Mouse (Mus musculus) spleen, postnatal 4 days (tissue): ENCODE measurements at regions not wholly inside any gene's neighbourhood (a gene's known extent, or its start where the extent isn't known, plus 50 kb on each side); places are given as distances from the start of the nearest gene placed in this dataset.
"Not testable (repeated sequence)": the region's sequence is repeated elsewhere in the genome, so short reads cannot be mapped to it uniquely, and the experiment has no call there.

Experiments
- DNase-seq, 2 experiments: peaks; one replicate each; pipeline ENCODE4 v3.0.0; 2022; ENCODE audit warnings: low spot score in 2 of 2

DNA sequence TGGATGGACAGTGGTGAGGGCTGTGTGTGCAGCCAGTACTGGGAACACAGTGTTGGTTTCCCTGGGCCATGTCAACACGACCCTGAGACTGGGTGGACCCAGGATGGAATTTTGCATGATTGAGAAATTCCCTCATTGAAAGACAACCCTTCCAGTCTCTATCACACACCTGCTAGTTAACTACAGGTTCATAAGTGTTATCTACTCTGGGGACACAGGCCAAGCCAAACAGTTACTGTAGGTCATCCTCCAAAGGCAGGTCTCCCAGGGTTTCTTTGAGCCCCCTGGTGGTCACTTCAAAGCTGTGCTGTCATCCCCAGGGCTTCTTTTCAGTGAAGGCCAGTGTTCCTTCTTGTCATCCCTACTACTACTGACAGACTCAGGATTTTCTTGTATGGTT, 276.7 kb downstream of the Cyp26b1 start:
- no peak for DNase-seq

DNA sequence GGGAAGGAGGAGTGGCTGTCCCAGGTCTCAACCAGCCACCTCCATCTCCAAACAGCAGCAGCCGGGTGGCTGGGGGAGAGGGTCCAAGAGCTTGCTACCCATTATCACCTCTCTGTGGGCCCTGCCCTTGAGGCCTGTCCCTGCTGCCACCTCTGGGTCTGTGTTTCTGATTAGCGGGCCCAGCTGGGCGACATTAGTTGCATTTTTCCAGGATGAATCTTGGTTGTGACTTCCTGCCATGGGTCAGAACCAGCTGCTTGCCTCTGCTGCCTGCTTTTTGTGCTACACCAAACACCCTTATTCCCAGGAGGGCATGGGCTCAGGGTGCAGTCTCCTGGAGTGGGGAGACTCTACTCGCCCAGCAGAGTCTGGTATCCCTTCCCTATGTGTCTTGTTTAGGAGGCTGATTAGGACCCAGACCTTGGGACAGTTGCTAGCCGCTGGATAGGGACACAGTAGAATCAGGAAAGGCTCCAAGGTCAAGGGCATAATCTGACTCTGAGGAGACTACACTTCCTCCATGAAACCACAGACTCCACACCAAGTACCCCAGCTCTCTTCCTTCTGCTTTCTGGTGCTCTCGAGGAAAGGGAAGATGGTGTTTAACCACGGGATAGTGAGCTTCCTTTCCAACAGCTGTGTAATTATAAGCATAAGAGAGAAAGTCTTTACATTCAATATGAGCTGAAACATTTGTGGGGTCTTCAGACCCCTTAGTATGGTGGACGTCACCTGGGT, 278.4 kb downstream of the Cyp26b1 start:
- DNase-seq, result no peak

DNA sequence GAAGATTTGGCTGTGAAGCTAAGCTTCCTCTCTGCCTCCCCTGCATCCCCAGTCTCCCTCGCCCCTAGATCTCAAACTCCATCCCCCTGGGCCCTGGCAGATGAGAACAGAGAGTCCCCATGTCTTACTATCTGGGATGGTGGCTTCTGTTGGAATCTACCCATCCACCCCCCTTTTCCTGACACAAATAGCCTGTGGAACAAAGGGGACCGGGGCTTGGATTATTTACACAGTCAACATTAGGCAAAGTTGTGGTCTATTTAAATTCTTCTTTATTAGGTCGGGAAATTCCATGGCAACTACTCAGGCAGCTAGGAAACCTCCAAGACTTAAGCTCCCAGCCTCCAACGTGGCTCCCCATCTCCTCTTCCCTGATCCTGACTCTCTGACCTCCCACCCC, 279.9 kb downstream of the Cyp26b1 start:
- DNase-seq, result no peak

DNA sequence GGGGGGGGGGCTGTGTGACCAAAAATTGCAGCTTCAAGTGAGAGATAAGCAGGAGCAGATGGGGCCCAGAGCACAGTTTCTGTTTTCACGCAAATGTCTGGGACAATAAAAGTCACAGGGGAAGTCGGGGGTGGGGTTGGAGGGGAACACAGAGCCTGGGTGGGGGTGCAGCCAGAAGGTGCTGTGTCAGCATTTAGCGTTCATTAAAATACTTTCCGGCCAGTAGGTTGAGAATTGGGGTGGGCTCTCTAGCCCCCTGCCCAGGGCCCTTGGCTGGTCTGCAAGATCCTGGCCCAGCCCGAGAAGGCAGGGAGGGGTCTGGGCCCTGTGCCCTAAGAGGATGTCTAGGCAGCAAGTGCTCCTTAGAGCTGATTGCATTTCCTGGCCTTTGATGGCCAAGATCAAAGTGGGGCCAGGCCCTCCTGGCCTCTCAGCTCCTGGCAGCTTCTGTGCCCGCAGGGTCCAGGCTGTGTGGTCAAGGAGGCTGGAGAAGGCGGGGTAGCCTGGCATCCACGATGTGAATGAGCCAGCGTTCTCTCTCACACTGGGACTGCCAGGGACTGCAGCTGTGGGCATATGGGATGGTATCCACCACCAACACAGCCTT, 283.0 kb downstream of the Cyp26b1 start:
- DNase-seq, result no peak

DNA sequence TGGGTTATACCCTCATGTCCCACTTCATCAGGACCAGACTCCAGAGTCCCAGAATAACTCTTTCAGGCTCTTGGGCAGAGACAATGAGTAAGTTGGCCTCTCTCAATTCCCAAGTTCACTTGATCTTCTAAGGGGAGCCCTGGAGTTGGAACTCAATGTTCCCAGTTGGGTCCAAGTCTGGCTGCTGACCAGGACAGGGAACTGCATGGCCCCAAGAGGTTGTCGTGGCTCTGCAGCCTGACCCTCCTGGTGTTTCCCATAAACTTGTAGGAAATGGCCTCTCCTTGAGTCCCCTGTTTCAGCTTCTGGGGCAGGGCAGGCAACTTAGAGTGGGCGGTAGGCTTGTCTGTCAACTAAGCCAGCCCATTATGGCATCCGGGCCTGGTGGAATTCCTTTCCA, 286.2 kb downstream of the Cyp26b1 start:
- no peak for DNase-seq

DNA sequence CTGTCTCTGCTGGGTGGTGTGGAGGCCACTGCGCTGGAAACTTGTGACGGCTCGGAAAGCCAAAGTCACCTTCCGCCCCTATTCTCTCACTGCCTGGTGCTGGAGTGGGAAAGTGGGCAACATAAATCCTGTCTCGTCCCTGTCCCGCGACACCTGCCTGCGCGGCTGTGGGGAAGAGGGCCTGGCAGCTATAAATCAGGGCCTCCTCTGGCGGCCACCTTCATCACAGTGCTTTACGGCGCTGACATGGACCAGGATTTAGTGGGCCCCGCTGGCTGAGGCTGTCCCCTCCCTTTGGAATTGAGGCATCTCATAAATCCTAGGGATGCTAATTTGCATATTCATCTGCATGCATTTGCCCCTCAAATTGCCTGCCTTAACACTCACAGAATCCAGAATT, 287.1 kb downstream of the Cyp26b1 start:
- no peak for DNase-seq

DNA sequence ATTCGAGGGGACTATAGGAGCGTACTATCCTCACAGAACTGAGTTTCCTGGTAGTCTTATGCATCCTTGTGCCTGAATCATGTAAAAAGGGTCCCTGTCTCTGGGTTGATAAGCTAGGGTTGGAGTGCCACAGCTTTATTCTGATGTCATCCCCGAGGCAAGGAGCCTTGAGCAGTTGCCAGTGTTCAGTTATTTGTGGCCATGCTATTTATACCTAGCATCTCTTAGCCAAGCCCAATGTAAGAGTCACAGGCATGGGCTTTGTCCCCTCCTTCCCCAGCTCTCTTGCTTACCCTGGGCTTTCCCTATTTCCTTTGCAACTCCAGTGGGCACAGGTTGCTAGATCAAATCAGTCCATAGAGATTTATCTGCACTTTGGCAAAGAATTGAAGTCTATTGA, 288.6 kb downstream of the Cyp26b1 start:
- no peak for DNase-seq

DNA sequence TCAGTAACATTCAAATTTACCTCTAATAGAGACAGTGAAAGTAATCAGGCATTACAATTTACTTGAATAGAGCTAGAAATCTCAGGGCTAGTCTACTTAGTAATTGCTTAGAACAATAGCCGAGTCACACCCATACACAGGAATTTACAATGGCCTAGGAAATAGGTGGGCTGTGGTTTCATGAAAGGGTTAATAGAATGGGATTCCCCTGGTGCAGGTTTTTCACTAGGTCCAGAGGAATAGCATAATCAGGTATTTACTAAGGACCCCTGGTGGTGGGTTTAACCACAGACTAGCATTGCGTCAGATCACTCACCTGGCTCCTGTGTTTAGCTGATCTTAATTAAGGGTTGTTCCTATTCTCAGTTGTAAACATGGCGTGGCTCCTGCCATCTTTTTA, 290.8 kb downstream of the Cyp26b1 start:
- DNase-seq, result not testable (repeated sequence)

DNA sequence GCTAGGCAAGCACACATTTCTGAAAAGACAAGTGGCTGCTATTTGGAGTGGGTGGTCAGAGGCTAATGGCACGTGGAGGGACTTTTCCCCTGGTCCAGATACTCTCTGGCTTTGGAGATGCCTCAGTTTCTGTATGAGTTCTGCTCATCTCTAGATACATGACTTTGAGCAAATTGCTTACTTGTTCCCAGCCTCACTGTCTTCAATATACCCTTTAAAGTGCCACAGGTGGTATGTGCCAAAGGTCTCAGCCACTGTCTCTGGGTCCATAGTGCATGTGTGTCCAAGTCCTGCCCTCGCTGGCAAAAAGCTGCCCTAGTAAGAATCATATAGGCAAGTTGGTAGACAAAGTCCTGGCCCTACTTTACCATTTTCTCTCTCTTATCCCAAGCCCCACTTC, 291.5 kb downstream of the Dysf start:
- DNase-seq, result no peak

DNA sequence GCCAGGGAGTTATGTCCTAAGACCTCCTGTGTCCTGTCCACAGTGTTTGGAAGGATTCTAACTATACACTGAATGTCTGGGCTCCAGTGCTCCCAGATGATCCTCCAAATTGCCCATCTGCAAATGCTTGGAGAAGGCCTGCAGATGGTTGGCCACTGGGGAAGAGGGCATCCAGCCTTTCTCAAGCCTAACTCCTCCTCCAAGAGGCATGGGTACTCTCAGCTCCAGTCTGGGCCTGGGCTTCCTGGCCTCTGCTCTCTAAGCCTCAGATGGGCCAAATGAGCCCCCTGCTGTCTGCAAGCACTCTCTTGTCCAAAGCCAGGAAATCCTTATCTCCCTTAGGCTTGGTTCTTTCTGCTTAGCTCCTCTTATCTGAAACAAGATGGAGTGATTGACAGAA, 290.8 kb downstream of the Dysf start:
- DNase-seq, result no peak

DNA sequence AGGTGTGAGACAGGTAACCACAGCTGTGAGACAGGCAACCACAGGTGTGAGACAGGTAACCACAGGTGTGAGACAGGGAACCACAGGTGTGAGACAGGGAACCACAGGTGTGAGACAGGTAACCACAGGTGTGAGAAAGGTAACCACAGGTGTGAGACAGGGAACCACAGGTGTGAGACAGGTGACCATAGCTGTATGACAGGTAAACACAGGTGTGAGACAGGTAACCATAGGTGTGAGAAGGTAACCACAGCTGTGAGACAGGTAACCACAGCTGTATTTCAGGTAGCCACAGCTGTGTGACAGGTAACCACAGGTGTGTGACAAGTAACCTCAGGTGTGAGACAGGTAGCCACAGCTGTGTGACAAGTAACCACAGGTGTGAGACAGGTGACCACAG, 265.5 kb downstream of the Dysf start:
- not testable (repeated sequence) for DNase-seq

DNA sequence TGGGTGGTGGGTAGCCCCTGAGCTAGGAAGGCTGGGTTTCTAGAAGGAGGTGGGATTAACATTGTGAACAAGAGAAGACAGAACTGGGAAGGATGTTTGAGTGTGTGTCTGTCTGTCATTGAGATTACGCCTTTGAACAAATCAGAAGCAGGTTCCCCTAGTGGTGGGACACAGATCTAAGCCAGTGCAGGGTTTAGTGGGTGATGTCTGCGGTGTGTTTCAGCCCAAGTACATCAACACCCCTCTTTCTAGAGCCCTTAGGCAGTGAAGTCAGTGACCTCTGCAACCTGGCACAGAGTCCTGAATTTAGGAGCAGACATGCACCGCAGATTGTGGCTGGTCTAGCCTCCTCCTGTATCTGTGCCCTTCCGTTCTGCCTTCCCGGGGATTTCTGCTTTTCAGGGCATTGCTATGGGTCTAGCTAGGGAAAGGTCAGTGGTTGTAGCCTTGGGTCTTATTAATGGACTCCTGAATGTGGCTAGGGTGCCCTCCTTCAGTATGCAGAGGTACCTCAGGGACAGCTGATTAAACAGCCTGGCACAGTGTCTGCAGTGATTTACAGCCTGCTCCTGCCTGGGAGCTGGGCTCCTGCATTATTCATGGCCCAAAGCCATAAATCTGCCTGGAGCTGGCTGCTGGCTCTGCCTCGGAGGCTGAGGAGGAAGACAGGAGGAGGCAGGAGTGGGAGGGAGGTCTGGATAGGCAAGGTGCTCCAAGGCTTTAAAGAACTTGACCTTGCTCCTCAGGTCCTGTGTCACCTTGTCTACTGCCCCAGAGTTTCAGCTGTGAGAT, 264.3 kb downstream of the Dysf start:
- DNase-seq, result no peak

DNA sequence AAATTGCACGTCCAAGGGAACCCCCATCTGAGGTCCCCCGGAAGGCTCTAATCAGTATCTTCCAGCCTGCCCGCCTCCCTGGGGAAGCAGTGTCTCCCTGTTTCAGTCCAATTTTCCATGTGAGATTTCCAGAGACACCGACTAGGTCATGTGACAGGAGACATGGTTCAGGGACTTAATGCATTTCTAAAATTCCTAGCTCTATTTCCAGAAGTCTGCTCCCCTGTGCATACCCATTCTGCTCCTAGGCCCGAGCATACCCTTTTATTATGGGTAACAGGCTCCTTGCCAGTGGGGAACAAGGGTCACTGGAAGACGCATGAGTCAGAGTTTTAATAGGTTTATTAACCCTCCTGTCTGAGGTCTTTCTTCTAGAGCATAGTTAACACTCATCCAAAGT, 263.6 kb downstream of the Dysf start:
- no peak for DNase-seq

DNA sequence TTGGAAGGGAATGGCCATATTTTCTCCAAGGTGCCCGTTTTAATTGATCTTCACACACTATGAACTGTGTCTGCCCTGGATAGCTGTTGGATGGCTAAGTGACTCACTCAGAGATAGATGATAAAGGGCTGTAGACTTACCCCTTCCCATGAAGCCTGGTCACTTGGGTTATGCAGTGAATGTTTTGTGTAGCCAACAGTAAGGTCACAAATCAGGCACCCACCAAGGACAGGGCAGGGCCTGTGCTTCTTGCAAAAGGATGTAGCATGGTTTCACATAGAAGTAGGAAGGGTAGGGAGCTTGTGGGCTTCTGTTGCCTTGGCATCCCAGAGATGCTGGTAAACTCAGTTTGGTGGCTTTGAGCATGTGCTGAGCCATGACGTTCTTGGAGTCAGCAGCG, 263.1 kb downstream of the Dysf start:
- no peak for DNase-seq

DNA sequence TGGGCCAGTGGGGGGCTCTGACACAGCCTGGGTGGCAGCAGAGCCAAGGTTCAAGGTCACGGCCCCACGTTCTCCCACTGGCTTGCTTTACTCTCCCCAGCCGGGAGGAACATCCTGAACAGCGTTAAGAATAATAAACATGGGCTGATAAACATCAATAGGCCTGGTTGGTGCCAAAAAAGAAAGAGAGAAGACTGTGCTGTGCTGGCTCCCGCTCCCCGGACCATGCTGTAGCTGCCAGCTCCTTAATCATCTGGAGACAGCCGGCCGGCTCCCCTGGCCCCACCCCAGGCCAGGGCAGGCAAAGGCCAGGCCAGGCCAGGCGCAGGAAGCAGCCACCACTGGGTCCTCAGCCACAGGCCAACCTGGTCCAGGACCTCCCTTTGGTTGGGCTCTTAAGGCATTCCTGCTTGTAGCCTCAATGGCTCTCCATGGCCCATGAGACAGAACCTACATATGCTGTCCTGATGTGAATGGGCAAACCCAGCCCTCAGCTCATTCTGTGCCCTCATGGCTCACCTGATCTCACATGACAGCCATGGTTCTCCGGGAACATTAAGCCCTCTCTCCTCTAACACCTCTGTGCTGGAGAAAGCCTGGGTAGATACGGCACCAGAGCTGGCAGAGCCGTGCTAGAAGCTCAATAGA, 262.3 kb downstream of the Dysf start:
- no peak for DNase-seq

DNA sequence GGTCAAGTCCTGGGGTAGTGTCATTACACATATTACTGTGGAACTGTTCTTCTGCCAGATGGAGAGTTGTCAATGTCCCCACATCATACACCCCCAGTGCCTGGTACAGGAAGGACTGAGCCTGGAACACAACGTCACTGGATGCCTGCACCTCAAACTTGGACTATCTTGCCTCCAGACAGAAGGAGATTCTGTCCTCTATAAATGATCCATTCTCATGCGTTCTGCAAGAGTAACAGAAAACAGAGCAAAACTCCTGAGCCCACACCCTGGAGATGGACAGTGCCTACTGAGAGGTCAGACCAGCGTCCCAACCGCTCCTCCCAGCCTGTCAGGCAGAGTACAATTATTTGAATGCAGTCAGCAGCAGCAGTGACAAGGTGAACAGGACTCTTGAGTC, 261.1 kb downstream of the Dysf start:
- no peak for DNase-seq

DNA sequence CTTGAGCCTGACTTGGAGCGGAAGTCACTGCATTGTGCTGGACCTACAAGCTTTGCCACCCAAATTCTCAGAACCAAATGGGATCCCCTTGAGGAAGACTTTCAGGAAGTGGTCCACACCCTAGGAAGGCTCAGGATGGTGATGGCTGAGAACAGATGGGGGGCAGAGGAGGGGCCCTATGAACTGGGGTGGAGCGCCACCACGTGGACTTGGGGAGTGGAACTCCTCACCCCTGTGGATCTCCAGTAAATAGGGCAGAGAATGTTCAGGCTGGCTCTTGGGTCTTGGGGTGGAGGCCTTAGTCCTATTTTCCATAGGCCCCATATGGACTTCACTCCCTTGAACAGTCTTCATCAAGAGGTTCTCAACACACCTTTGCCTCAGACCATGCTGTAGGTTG, 260.6 kb downstream of the Dysf start:
- DNase-seq, result no peak

DNA sequence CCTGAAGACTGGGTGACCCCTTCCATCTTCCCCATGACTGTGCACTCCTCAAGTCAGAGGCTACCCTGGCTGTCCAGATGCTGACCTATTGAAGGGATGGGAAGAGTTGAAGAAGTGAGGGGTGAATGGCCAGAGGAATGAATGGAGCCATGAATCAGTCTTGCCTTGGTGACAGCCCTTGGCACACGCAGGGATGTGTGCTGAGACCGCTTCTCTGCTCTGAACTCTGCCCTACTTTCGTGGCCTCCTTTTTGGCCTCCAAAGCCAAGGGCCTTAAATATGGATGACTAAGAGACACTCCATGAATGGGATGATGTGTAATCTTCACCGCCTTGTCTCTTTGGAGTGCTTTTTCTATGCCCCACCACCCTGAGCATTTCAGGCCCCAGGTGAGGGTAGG, 259.7 kb downstream of the Dysf start:
- DNase-seq, result no peak

DNA sequence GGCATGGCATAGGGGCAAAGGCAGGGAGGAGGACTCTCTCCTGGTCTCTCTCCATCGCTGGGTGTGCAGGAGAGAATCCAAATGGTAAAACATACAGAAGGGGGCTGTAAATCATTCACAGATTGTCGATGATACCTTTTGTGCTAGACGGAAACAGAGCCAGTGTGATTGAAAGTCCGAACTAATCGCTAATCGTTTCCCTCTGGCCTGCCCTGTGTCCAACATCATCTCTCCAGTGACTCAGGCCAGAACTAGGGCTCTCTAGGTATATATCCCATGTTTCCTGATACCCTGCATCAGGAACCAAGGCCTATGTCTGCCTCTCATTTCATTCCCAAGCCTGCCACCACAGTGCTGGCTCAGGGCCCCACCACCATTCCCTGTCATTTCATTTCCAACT, 259.1 kb downstream of the Dysf start:
- no peak for DNase-seq

DNA sequence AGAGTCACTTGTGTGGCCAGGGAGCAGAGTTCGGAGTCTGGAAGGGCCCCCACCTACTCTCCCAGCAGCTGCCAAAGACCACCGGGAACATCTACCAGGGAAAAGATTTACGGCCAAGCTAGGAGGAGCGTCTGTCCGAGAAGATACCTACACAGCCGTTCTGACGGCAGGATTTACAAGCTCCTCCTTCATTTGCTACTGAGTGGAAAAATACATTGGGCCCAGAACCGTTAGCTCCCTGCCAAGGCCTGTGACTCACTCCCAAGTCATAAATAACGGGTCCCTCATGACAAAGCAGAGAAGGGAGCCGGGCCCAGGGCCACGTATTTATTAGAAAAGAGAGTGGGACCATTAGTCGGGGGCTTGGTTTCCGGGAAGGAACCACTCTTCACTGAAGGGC, 258.3 kb downstream of the Dysf start:
- no peak for DNase-seq

DNA sequence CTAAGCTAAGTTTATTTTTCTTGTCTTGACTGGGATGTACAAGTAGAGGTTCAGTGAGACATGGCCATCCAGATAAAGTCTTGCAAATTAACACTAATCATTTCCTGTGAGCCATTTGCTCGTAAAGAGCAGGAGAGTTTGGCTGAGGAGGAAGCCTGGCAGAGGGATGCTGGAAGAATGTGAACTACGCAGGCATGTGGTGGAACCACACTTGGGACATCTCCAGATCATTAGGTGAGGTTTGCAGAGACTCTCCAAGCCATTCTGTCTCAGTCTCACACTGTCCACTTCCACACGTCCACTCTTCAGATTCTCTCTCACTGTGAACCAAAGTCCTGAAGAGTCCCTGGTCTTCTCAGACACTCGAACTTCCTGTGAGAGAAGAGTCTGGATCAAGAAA, 256.3 kb downstream of the Dysf start:
- DNase-seq, result no peak

DNA sequence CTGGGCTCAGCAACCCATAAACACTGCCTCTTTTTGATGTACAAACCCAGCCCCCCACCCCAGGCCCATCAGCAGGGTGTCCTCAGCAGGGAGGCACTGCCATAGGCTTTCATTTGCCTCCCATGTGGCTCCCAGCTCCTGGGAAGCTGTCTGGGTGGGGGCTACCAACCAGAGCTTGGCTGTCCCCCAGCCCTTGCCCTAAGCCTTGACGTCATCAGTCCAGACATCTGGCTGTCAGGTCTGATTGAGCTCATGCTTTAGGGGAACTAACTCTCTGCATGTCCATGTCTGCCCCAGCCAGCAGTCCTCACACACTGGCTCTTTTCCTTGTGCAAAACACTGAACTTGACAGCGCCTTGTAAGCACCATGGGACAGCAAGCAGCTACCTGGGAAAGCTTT, 255.3 kb downstream of the Dysf start:
- DNase-seq, result no peak

DNA sequence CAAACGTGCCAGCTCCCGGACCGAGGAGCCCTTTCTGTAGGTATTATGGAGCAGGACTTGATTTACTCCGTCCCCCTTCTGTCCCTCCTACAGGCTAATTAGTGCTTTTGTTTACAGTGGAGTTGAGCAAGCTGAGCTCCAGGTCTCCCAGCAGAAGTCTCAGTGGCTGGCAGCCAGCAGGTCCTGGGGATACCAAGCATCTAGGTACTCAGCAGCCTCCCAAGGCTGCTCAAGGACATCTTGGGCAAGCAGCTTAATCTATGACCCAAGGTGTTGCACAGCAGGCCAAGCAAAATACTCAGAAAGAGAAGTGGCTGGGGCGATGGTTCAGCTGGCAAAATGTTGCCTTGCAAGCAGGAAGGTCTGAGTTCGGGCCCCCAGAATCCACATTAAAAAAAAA, 254.4 kb downstream of the Dysf start:
- no peak for DNase-seq
